Mouse (Mus musculus): Measurements from ENCODE around the gene Bean1. TPM values are rescaled to one million over a fixed set of nuclear protein-coding genes. Genes with fewer than 3 reads are reported as not detected.

The Bean1 gene
- total and polyA plus RNA-seq, 3 experiments = not detected

- no peak for DNase-seq (ENCODE audit: low read depth, low spot score)
- Histone ChIP-seq H3K9me3 (replicated peaks; ENCODE audit: insufficient read depth, low read length) (no peaks in the 10 kb centered on the region), H3K36me3 (ENCODE audit: control insufficient read depth in 1 of 2, insufficient read depth in 2 of 2, low read length in 2 of 2) (no peaks in the 10 kb centered on the region), H3K9ac (ENCODE audit: control insufficient read depth, low read depth, low read length, poor library complexity, severe bottlenecking) (no peak overlapping the region), H3K4me3 (ENCODE audit: control insufficient read depth in 1 of 2, insufficient read depth in 1 of 2, low read depth in 2 of 2, low read length in 2 of 2) (no peak overlapping the region), H3K4me1 (ENCODE audit: control insufficient read depth in 1 of 2, insufficient read depth in 2 of 2, low read length in 2 of 2) (no peaks in the 10 kb centered on the region), H3K27me3 (ENCODE audit: control insufficient read depth in 1 of 2, insufficient read depth in 2 of 2, low read length in 2 of 2) (no peaks in the 10 kb centered on the region), H3K79me2 (ENCODE audit: control insufficient read depth, insufficient read depth, low read length, poor library complexity) (no peaks in the 10 kb centered on the region), H3K27ac (ENCODE audit: control insufficient read depth, low read depth, low read length) (no peak overlapping the region)
- TF ChIP-seq RAD21 (IDR thresholded peaks at IDR 0.05; ENCODE audit: low read depth, low read length) (no peak), MAFK (IDR thresholded peaks at IDR 0.05; ENCODE audit: borderline replicate concordance, low read depth, low read length) (no peak), MEF2A (IDR thresholded peaks at IDR 0.05; ENCODE audit: extremely low read depth, insufficient replicate concordance, low read depth, low read length, poor library complexity, severe bottlenecking) (no peak), TAL1 (IDR thresholded peaks at IDR 0.05; ENCODE audit: low read length) (no peak), ZMIZ1 (IDR thresholded peaks at IDR 0.05; ENCODE audit: low read depth, low read length) (no peak), POLR2A (IDR thresholded peaks at IDR 0.05; ENCODE audit: control insufficient read depth in 1 of 2, insufficient read depth in 1 of 2, low read depth in 1 of 2, low read length in 2 of 2, poor library complexity in 1 of 2) (no peak), ZKSCAN1 (IDR thresholded peaks at IDR 0.05; ENCODE audit: low read depth, low read length) (no peak), MAX (IDR thresholded peaks at IDR 0.05; ENCODE audit: low read length) (no peak), GATA1 (IDR thresholded peaks at IDR 0.05; ENCODE audit: low read depth, low read length) (no peak), EP300 (IDR thresholded peaks at IDR 0.05; ENCODE audit: low read depth in 1 of 2, low read length in 2 of 2) (no peak), USF1 (IDR thresholded peaks at IDR 0.05; ENCODE audit: low read depth, low read length) (no peak), SIN3A (IDR thresholded peaks at IDR 0.05; ENCODE audit: low read length) (no peak), TCF12 (IDR thresholded peaks at IDR 0.05; ENCODE audit: low read depth, low read length) (no peak), ZC3H11A (IDR thresholded peaks at IDR 0.05; ENCODE audit: low read depth, low read length) (no peak), NELFE (IDR thresholded peaks at IDR 0.05; ENCODE audit: low read depth, low read length) (no peak), UBTF (IDR thresholded peaks at IDR 0.05; ENCODE audit: borderline replicate concordance, insufficient read depth, low read depth, low read length) (no peak), CTCF (IDR thresholded peaks at IDR 0.05 in 2 of 3, conservative IDR thresholded peaks at IDR 0.05 in 1 of 3; ENCODE audit: control insufficient read depth in 1 of 3, insufficient read depth in 1 of 3, low read depth in 2 of 3, low read length in 3 of 3, poor library complexity in 1 of 3, severe bottlenecking in 1 of 3) (no peak)
These were observed 2.2 kb downstream of the Bean1 start for GRCm38 (mm10) chr8:104172420-104172819.

GRCm38 (mm10) chr8:104175848-104176527 is 5.7 kb downstream of the Bean1 start:
- DNase-seq (ENCODE audit: low read depth, low spot score) = no peak
- no peak overlapping the region for H3K9ac ChIP-seq (ENCODE audit: control insufficient read depth, low read depth, low read length, poor library complexity, severe bottlenecking)
- no peaks in the 10 kb centered on the region for H3K27me3 ChIP-seq (ENCODE audit: control insufficient read depth in 1 of 2, insufficient read depth in 2 of 2, low read length in 2 of 2)
- H3K79me2 ChIP-seq (ENCODE audit: control insufficient read depth, insufficient read depth, low read length, poor library complexity) = no peaks in the 10 kb centered on the region
- no peaks in the 10 kb centered on the region for H3K36me3 ChIP-seq (ENCODE audit: control insufficient read depth in 1 of 2, insufficient read depth in 2 of 2, low read length in 2 of 2)
- no peaks in the 10 kb centered on the region for H3K4me1 ChIP-seq (ENCODE audit: control insufficient read depth in 1 of 2, insufficient read depth in 2 of 2, low read length in 2 of 2)
- H3K27ac ChIP-seq (ENCODE audit: control insufficient read depth, low read depth, low read length) = no peak overlapping the region
- TF ChIP-seq MAZ (IDR thresholded peaks at IDR 0.05; ENCODE audit: low read depth, low read length) (no peak), ZMIZ1 (IDR thresholded peaks at IDR 0.05; ENCODE audit: low read depth, low read length) (no peak), MAX (IDR thresholded peaks at IDR 0.05; ENCODE audit: low read length) (no peak), NRF1 (IDR thresholded peaks at IDR 0.05; ENCODE audit: insufficient read depth, low read depth, low read length, poor library complexity, severe bottlenecking) (no peak), RCOR1 (IDR thresholded peaks at IDR 0.05; ENCODE audit: low read depth, low read length) (no peak), MEF2A (IDR thresholded peaks at IDR 0.05; ENCODE audit: extremely low read depth, insufficient replicate concordance, low read depth, low read length, poor library complexity, severe bottlenecking) (no peak), MAFK (IDR thresholded peaks at IDR 0.05; ENCODE audit: borderline replicate concordance, low read depth, low read length) (no peak), USF1 (IDR thresholded peaks at IDR 0.05; ENCODE audit: low read depth, low read length) (no peak), NELFE (IDR thresholded peaks at IDR 0.05; ENCODE audit: low read depth, low read length) (no peak), ZNF384 (IDR thresholded peaks at IDR 0.05; ENCODE audit: low read depth, low read length) (no peak), HCFC1 (IDR thresholded peaks at IDR 0.05; ENCODE audit: low read depth, low read length) (no peak), CHD2 (IDR thresholded peaks at IDR 0.05; ENCODE audit: low read length) (no peak), RAD21 (IDR thresholded peaks at IDR 0.05; ENCODE audit: low read depth, low read length) (no peak)
- no peaks in the 10 kb centered on the region for H3K9me3 ChIP-seq (replicated peaks; ENCODE audit: insufficient read depth, low read length)
- no peak overlapping the region for H3K4me3 ChIP-seq (ENCODE audit: control insufficient read depth in 1 of 2, insufficient read depth in 1 of 2, low read depth in 2 of 2, low read length in 2 of 2)
